Mouse (Mus musculus): ENCODE data around the gene Plod2. TPM values are rescaled to one million over a fixed set of nuclear protein-coding genes. Genes with fewer than 3 reads are reported as not detected.

Plod2 gene
- polyA plus RNA-seq, 1 experiment: not detected

- Histone ChIP-seq H3K9me3 (ENCODE audit: control insufficient read depth, low read length) (no peaks in the 10 kb centered on the region), H3K4me1 (ENCODE audit: control insufficient read depth) (peaks cover 10% of the 10 kb centered on the region), H3K36me3 (ENCODE audit: control insufficient read depth) (no peaks in the 10 kb centered on the region), H3K4me3 (replicated peaks) (no peak overlapping the region), H3K27me3 (ENCODE audit: control insufficient read depth) (peaks cover 16% of the 10 kb centered on the region)
- TF ChIP-seq TAL1 (IDR thresholded peaks at IDR 0.05; ENCODE audit: low read length) (no peak), GATA1 (IDR thresholded peaks at IDR 0.05; ENCODE audit: low read length) (no peak)
Measured at GRCm38 (mm10) chr9:92537735-92538134, 4.3 kb upstream of the Plod2 start.

- Histone ChIP-seq H3K9me3 (ENCODE audit: control insufficient read depth, low read length) (no peaks in the 10 kb centered on the region), H3K36me3 (ENCODE audit: control insufficient read depth) (no peaks in the 10 kb centered on the region), H3K27me3 (ENCODE audit: control insufficient read depth) (peaks cover 20% of the 10 kb centered on the region), H3K4me3 (replicated peaks) (no peak overlapping the region), H3K4me1 (ENCODE audit: control insufficient read depth) (peaks cover 10% of the 10 kb centered on the region)
- TF ChIP-seq GATA1 (IDR thresholded peaks at IDR 0.05; ENCODE audit: low read length) (no peak), TAL1 (IDR thresholded peaks at IDR 0.05; ENCODE audit: low read length) (no peak)
Measured at GRCm38 (mm10) chr9:92538216-92538615, 3.8 kb upstream of the Plod2 start.

GRCm38 (mm10) chr9:92542591-92543416, 781 bp downstream of the Plod2 start:
- no peaks in the 10 kb centered on the region for H3K36me3 ChIP-seq (ENCODE audit: control insufficient read depth)
- H3K27me3 ChIP-seq (ENCODE audit: control insufficient read depth): peaks cover 20% of the 10 kb centered on the region
- TF ChIP-seq GATA1 (IDR thresholded peaks at IDR 0.05; ENCODE audit: low read length): no peak
- no peak for TF ChIP-seq TAL1 (IDR thresholded peaks at IDR 0.05; ENCODE audit: low read length)
- peaks cover 10% of the 10 kb centered on the region for H3K4me1 ChIP-seq (ENCODE audit: control insufficient read depth)
- H3K9me3 ChIP-seq (ENCODE audit: control insufficient read depth, low read length): no peaks in the 10 kb centered on the region
- H3K4me3 ChIP-seq (replicated peaks): peak overlapping the region; percentile 55

DNA sequence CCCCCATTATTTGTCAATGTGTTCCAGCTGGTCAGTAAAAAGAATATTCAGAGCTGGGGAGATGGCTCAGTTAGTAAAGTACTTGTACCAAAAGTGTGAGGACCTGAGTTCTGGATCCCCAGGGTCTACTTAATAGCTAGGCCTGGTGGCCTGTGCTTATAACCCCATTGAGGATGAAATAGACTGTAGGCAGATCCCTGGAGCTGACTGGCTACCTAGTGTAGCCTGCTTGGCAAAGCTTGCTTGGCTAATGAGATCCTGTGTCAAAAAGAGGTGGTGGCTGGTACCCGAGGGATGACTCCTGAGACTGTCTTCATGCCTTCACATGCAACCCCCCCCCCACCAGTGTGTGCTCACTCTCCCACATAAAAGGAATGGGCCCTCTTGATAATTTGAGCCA, 2.1 kb downstream of the Plod2 start:
- no peak overlapping the region for H3K4me3 ChIP-seq (replicated peaks)
- H3K36me3 ChIP-seq (ENCODE audit: control insufficient read depth): no peaks in the 10 kb centered on the region
- H3K27me3 ChIP-seq (ENCODE audit: control insufficient read depth): peaks cover 20% of the 10 kb centered on the region
- no peaks in the 10 kb centered on the region for H3K9me3 ChIP-seq (ENCODE audit: control insufficient read depth, low read length)
- no peak for TF ChIP-seq GATA1 (IDR thresholded peaks at IDR 0.05; ENCODE audit: low read length)
- no peak for TF ChIP-seq TAL1 (IDR thresholded peaks at IDR 0.05; ENCODE audit: low read length)
- H3K4me1 ChIP-seq (ENCODE audit: control insufficient read depth): peaks cover 10% of the 10 kb centered on the region

GRCm38 (mm10) chr9:92545021-92545420, 3.0 kb downstream of the Plod2 start:
- peaks cover 10% of the 10 kb centered on the region for H3K4me1 ChIP-seq (ENCODE audit: control insufficient read depth)
- no peak for TF ChIP-seq GATA1 (IDR thresholded peaks at IDR 0.05; ENCODE audit: low read length)
- no peak for TF ChIP-seq TAL1 (IDR thresholded peaks at IDR 0.05; ENCODE audit: low read length)

DNA sequence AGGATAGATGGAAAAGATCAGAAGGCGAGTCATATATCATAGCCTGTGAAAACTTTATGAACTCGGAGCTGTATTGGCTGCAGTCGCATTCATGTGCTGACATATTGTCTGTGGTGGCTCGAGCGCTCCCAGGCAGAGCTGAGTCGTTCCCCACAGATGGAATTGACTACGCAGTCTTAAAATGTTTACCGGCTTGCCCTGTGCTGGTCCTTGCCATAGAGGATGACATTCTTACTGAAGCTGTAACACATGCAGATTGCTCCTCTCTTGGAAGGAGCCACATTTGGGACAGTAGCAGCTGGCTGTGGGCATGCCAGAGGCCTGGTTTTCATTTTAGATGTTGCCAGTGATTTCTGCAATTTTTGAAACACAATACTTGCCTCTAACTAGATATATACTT, 4.4 kb downstream of the Plod2 start:
- no peaks in the 10 kb centered on the region for H3K9me3 ChIP-seq (ENCODE audit: control insufficient read depth, low read length)
- no peaks in the 10 kb centered on the region for H3K36me3 ChIP-seq (ENCODE audit: control insufficient read depth)
- TF ChIP-seq TAL1 (IDR thresholded peaks at IDR 0.05; ENCODE audit: low read length) (no peak), GATA1 (IDR thresholded peaks at IDR 0.05; ENCODE audit: low read length) (no peak)
- H3K4me3 ChIP-seq (replicated peaks): no peak overlapping the region
- peaks cover 10% of the 10 kb centered on the region for H3K4me1 ChIP-seq (ENCODE audit: control insufficient read depth)
- H3K27me3 ChIP-seq (ENCODE audit: control insufficient read depth): peaks cover 17% of the 10 kb centered on the region

More at GRCm38 (mm10) chr9:92545021-92545420, 3.0 kb downstream of the Plod2 start:
- peaks cover 20% of the 10 kb centered on the region for H3K27me3 ChIP-seq (ENCODE audit: control insufficient read depth)
- H3K9me3 ChIP-seq (ENCODE audit: control insufficient read depth, low read length): no peaks in the 10 kb centered on the region
- no peaks in the 10 kb centered on the region for H3K36me3 ChIP-seq (ENCODE audit: control insufficient read depth)
- no peak overlapping the region for H3K4me3 ChIP-seq (replicated peaks)

DNA sequence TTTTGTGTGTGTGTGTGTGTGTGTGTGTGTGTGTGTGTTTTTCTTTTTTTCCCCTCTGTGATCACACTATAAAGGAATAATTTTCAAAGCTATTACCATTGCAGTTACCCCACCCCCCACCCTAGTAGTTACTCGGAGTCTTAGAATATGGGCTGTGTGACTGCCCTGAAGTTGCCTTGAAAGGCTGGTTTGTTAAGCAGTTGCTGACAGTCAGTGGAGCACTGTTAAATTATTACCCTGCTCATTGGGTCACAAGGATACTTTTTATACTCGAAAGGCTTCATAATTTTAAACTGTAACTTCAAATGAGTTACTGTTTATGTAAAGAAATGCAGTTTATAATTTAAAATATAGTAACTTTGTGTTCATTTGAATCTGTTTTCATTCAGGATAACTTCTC, 5.1 kb downstream of the Plod2 start:
- no peak for TF ChIP-seq GATA1 (IDR thresholded peaks at IDR 0.05; ENCODE audit: low read length)
- TF ChIP-seq TAL1 (IDR thresholded peaks at IDR 0.05; ENCODE audit: low read length): no peak
- no peak overlapping the region for H3K4me3 ChIP-seq (replicated peaks)
- peaks cover 6% of the 10 kb centered on the region for H3K4me1 ChIP-seq (ENCODE audit: control insufficient read depth)
- peaks cover 10% of the 10 kb centered on the region for H3K27me3 ChIP-seq (ENCODE audit: control insufficient read depth)
- H3K9me3 ChIP-seq (ENCODE audit: control insufficient read depth, low read length): no peaks in the 10 kb centered on the region
- H3K36me3 ChIP-seq (ENCODE audit: control insufficient read depth): no peaks in the 10 kb centered on the region

DNA sequence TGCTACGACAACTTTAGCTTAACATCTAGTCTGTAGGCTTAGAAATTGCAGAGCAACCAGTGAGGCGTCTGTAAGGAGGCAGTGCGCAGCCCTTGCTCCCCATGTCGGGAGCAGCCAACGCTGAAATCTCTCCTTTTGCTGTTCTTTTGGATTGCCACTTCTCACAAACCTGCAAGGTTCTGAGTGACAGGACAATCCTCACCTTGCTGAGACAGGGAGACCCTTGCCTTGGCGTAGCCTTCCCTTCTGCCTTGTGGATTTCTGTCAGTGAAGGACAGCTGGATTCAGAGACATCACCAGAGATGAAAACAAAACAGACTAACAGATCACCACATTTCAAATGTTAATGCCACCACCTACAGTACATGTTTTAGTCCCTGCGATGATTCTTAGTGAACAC, 5.8 kb downstream of the Plod2 start:
- H3K9me3 ChIP-seq (ENCODE audit: control insufficient read depth, low read length): no peaks in the 10 kb centered on the region
- no peaks in the 10 kb centered on the region for H3K36me3 ChIP-seq (ENCODE audit: control insufficient read depth)
- TF ChIP-seq TAL1 (IDR thresholded peaks at IDR 0.05; ENCODE audit: low read length) (no peak), GATA1 (IDR thresholded peaks at IDR 0.05; ENCODE audit: low read length) (no peak)
- H3K27me3 ChIP-seq (ENCODE audit: control insufficient read depth): peaks cover 3% of the 10 kb centered on the region
- H3K4me3 ChIP-seq (replicated peaks): no peak overlapping the region
- H3K4me1 ChIP-seq (ENCODE audit: control insufficient read depth): no peaks in the 10 kb centered on the region

GRCm38 (mm10) chr9:92548603-92549002, 6.6 kb downstream of the Plod2 start:
- H3K27me3 ChIP-seq (ENCODE audit: control insufficient read depth): no peaks in the 10 kb centered on the region
- H3K4me1 ChIP-seq (ENCODE audit: control insufficient read depth): no peaks in the 10 kb centered on the region
- no peaks in the 10 kb centered on the region for H3K36me3 ChIP-seq (ENCODE audit: control insufficient read depth)
- TF ChIP-seq GATA1 (IDR thresholded peaks at IDR 0.05; ENCODE audit: low read length): no peak
- no peak for TF ChIP-seq TAL1 (IDR thresholded peaks at IDR 0.05; ENCODE audit: low read length)
- H3K4me3 ChIP-seq (replicated peaks): no peak overlapping the region
- H3K9me3 ChIP-seq (ENCODE audit: control insufficient read depth, low read length): no peaks in the 10 kb centered on the region

All from erythroblast, embryonic 14.5 days (primary cell).